In the genomic region with DNA sequence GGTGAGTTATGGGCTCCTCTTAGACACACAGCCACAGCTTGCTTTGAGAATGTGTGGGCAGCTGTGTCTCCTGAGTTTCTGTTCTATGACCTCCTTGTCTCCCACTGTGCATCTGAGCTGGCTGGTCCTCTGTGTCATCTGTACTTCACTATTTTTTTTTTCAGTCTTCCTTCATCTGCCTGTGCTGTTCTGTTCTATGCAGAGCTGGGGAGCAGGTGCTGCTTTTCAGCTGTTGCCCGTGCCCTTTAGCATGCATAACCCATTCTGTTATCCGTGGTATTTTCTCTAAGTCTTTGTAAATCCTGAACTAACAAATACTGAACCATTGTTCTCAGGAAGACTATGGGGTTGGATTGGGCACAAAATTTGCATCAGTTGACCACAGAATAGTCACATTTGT, we compare ENCODE assay signal across 25 mouse cellular contexts.
A peak's percentile ranks its signal among the peaks of the same experiment; 100 is the strongest.
DNase-seq lines count a peak whose midpoint lies in the region; ATAC-seq and TF ChIP-seq lines count a peak whose summit lies in the region.
"Had no signal": no experiment of that assay in that cellular context is flagged by ENCODE, and none has a peak within 500 bp of the region (broad histone marks: within the 10 kb centered on the region; RNA-seq: fewer than 3 reads in every experiment).

No protein-coding gene starts in this region.

- peak; percentile 27; the same call in 1 of the 2 replicates for ATAC-seq in forebrain, embryonic 12.5 days (ENCODE audit: low FRiP score)
- no peak for ATAC-seq in forebrain, embryonic 15.5 days (replicated peaks)
- ATAC-seq in midbrain, embryonic 12.5 days (ENCODE audit: low FRiP score, low read depth) = peak; percentile 52
- no peak for ATAC-seq in midbrain, postnatal 0 days (ENCODE audit: low FRiP score)
- peak; percentile 30; the same call in 1 of the 2 replicates for ATAC-seq in embryonic facial prominence, embryonic 11.5 days (replicated peaks; ENCODE audit: insufficient number of reproducible peaks, low FRiP score, low TSS enrichment, low read depth)
- ATAC-seq: CD4-positive, CD25-positive, alpha-beta regulatory T cell, adult 4 months; intestine, postnatal 0 days had no signal

- H3K9ac ChIP-seq in forebrain, embryonic 12.5 days = no peak overlapping the region
- H3K9ac ChIP-seq in forebrain, embryonic 15.5 days (replicated peaks) = no peak overlapping the region
- no peak overlapping the region for H3K9ac ChIP-seq in midbrain, embryonic 12.5 days (replicated peaks)
- H3K9ac ChIP-seq in midbrain, postnatal 0 days (replicated peaks; ENCODE audit: low read length, poor library complexity, severe bottlenecking) = no peak overlapping the region
- no peak overlapping the region for H3K9ac ChIP-seq in embryonic facial prominence, embryonic 11.5 days (replicated peaks; ENCODE audit: low read length)
- H3K9ac ChIP-seq in heart, adult 2 months (ENCODE audit: low read depth, low read length) = no peak overlapping the region
- H3K9ac ChIP-seq: embryonic facial prominence, embryonic 12.5 days; heart, embryonic 12.5 days; hindbrain, embryonic 12.5 days; liver, embryonic 15.5 days; lung, embryonic 15.5 days had no signal

- no peak overlapping the region for H3K27ac ChIP-seq in forebrain, embryonic 12.5 days
- no peak overlapping the region for H3K27ac ChIP-seq in forebrain, embryonic 15.5 days (replicated peaks)
- no peak overlapping the region; the same call in 1 of the 2 replicates for H3K27ac ChIP-seq in midbrain, embryonic 12.5 days (replicated peaks)
- no peak overlapping the region for H3K27ac ChIP-seq in midbrain, postnatal 0 days (ENCODE audit: low read depth, low read length)
- no peak overlapping the region for H3K27ac ChIP-seq in embryonic facial prominence, embryonic 11.5 days (replicated peaks; ENCODE audit: low read depth, low read length)
- no peak overlapping the region for H3K27ac ChIP-seq in heart, adult 2 months
- H3K27ac ChIP-seq: embryonic facial prominence, embryonic 12.5 days; gastrocnemius, adult 2 months; hindbrain, embryonic 12.5 days; liver, embryonic 15.5 days; lung, embryonic 15.5 days; stomach, postnatal 0 days had no signal

- H3K27me3 ChIP-seq in forebrain, embryonic 12.5 days = no peaks in the 10 kb centered on the region
- no peaks in the 10 kb centered on the region for H3K27me3 ChIP-seq in forebrain, embryonic 15.5 days
- H3K27me3 ChIP-seq in midbrain, embryonic 12.5 days = no peaks in the 10 kb centered on the region
- H3K27me3 ChIP-seq in midbrain, postnatal 0 days (ENCODE audit: insufficient read depth, low read length) = no peaks in the 10 kb centered on the region
- H3K27me3 ChIP-seq in embryonic facial prominence, embryonic 11.5 days (ENCODE audit: control insufficient read depth, insufficient read depth, low read length) = no peaks in the 10 kb centered on the region
- no peaks in the 10 kb centered on the region for H3K27me3 ChIP-seq in myocyte (ENCODE audit: control insufficient read depth, insufficient read depth, insufficient read length)
- H3K27me3 ChIP-seq in heart, adult 2 months (ENCODE audit: control insufficient read depth, insufficient read depth, low read length) = no peaks in the 10 kb centered on the region
- H3K27me3 ChIP-seq: embryonic facial prominence, embryonic 12.5 days; heart, embryonic 12.5 days; hindbrain, embryonic 12.5 days; liver, embryonic 15.5 days; lung, embryonic 15.5 days; megakaryocyte, embryonic 14.5 days had no signal

- H3K9me3 ChIP-seq in forebrain, embryonic 12.5 days = no peaks in the 10 kb centered on the region
- no peaks in the 10 kb centered on the region for H3K9me3 ChIP-seq in forebrain, embryonic 15.5 days
- no peaks in the 10 kb centered on the region for H3K9me3 ChIP-seq in midbrain, embryonic 12.5 days
- H3K9me3 ChIP-seq in midbrain, postnatal 0 days (ENCODE audit: low read length) = no peaks in the 10 kb centered on the region
- no peaks in the 10 kb centered on the region for H3K9me3 ChIP-seq in embryonic facial prominence, embryonic 11.5 days (replicated peaks; ENCODE audit: control insufficient read depth, low read length)
- H3K9me3 ChIP-seq: embryonic facial prominence, embryonic 12.5 days; heart, embryonic 12.5 days; hindbrain, embryonic 12.5 days; liver, embryonic 15.5 days; lung, embryonic 15.5 days had no signal

- DNase-seq in midbrain, postnatal 0 days (ENCODE audit: low spot score) = no peak
- no peak for DNase-seq in embryonic facial prominence, embryonic 11.5 days (ENCODE audit: low spot score)
- no peak for DNase-seq in heart, adult 2 months
- DNase-seq: adrenal gland, postnatal 25 days; cerebellum, adult 9-10 months; gastrocnemius, adult 2 months; heart, postnatal 10 days; kidney, postnatal 36 days; liver; lung, postnatal 36 days; thymus, adult 2 months; thymus, postnatal 4 days had no signal

- H3K4me3 ChIP-seq in forebrain, embryonic 12.5 days (replicated peaks) = no peak overlapping the region
- no peak overlapping the region for H3K4me3 ChIP-seq in forebrain, embryonic 15.5 days
- no peak overlapping the region for H3K4me3 ChIP-seq in midbrain, embryonic 12.5 days
- H3K4me3 ChIP-seq in midbrain, postnatal 0 days (ENCODE audit: low read depth, low read length) = no peak overlapping the region
- no peak overlapping the region for H3K4me3 ChIP-seq in embryonic facial prominence, embryonic 11.5 days (ENCODE audit: low read depth, low read length)
- H3K4me3 ChIP-seq in myocyte = no peak overlapping the region
- no peak overlapping the region for H3K4me3 ChIP-seq in heart, adult 2 months
- H3K4me3 ChIP-seq: embryonic facial prominence, embryonic 12.5 days; heart, embryonic 12.5 days; hindbrain, embryonic 12.5 days; liver, embryonic 15.5 days; lung, embryonic 15.5 days; megakaryocyte, embryonic 14.5 days had no signal

- no peak for TF ChIP-seq POLR2A in myocyte (IDR thresholded peaks at IDR 0.05; ENCODE audit: insufficient read length, low read depth)
- no peak for TF ChIP-seq POLR2A in heart, adult 2 months (IDR thresholded peaks at IDR 0.05; ENCODE audit: insufficient read depth, low read depth, low read length)

- intact Hi-C loops in heart, adult 2 months (cut with DNase I) = no loop called here

- H3ac ChIP-seq in myocyte (ENCODE audit: control insufficient read depth, insufficient read length) = no peak overlapping the region

- no peak for TF ChIP-seq EP300 in heart, adult 2 months (IDR thresholded peaks at IDR 0.05; ENCODE audit: insufficient read depth, low read depth, low read length)

- no peak overlapping the region for H3K4me2 ChIP-seq in forebrain, embryonic 12.5 days
- no peak overlapping the region for H3K4me2 ChIP-seq in forebrain, embryonic 15.5 days (replicated peaks)
- no peak overlapping the region for H3K4me2 ChIP-seq in midbrain, embryonic 12.5 days (replicated peaks)
- H3K4me2 ChIP-seq in midbrain, postnatal 0 days (ENCODE audit: low read depth, low read length, poor library complexity, severe bottlenecking) = no peak overlapping the region
- H3K4me2 ChIP-seq in embryonic facial prominence, embryonic 11.5 days (ENCODE audit: low read depth, low read length) = no peak overlapping the region
- no peak overlapping the region for H3K4me2 ChIP-seq in myocyte (ENCODE audit: low read depth)
- H3K4me2 ChIP-seq: embryonic facial prominence, embryonic 12.5 days; heart, embryonic 12.5 days; hindbrain, embryonic 12.5 days; liver, embryonic 15.5 days; lung, embryonic 15.5 days had no signal

- H3K4me1 ChIP-seq in forebrain, embryonic 12.5 days = peaks cover 27% of the 10 kb centered on the region
- peaks cover 19% of the 10 kb centered on the region for H3K4me1 ChIP-seq in forebrain, embryonic 15.5 days
- peaks cover 25% of the 10 kb centered on the region for H3K4me1 ChIP-seq in midbrain, embryonic 12.5 days
- 0 out of 2 replicates have a peak, but pooled peaks cover 14% of the 10 kb centered on the region for H3K4me1 ChIP-seq in midbrain, postnatal 0 days (ENCODE audit: insufficient read depth, low read length)
- H3K4me1 ChIP-seq in embryonic facial prominence, embryonic 11.5 days (ENCODE audit: control insufficient read depth, insufficient read depth, low read length) = no peaks in the 10 kb centered on the region; the same call in 1 of the 2 replicates
- peaks cover 1% of the 10 kb centered on the region; the same call in 1 of the 2 replicates for H3K4me1 ChIP-seq in heart, adult 2 months (ENCODE audit: control insufficient read depth, insufficient read depth, low read length)
- H3K4me1 ChIP-seq: liver, embryonic 15.5 days had no signal

- TF ChIP-seq CTCF in midbrain, postnatal 0 days (IDR thresholded peaks at IDR 0.05) = no peak
- TF ChIP-seq CTCF in heart, adult 2 months (IDR thresholded peaks at IDR 0.05) = no peak

- H3K79me2 ChIP-seq in myocyte (ENCODE audit: control insufficient read depth, insufficient read depth) = no peaks in the 10 kb centered on the region
- H3K79me2 ChIP-seq in heart, adult 2 months (replicated peaks; ENCODE audit: control insufficient read depth, insufficient read depth, low read length) = no peaks in the 10 kb centered on the region

- WGBS in forebrain, embryonic 12.5 days = 50% methylated on average over 2 of the region's 2 CpGs
- 42% methylated on average over 2 of the region's 2 CpGs for WGBS in forebrain, embryonic 15.5 days
- WGBS in midbrain, embryonic 12.5 days = 31% methylated on average over 2 of the region's 2 CpGs
- 27% methylated on average over 2 of the region's 2 CpGs for WGBS in midbrain, postnatal 0 days
- WGBS in embryonic facial prominence, embryonic 11.5 days = 59% methylated on average over 2 of the region's 2 CpGs
- 89% methylated on average over 2 of the region's 2 CpGs for WGBS in heart, adult 2 months

- H3K36me3 ChIP-seq in forebrain, embryonic 12.5 days (replicated peaks) = no peaks in the 10 kb centered on the region
- no peaks in the 10 kb centered on the region for H3K36me3 ChIP-seq in forebrain, embryonic 15.5 days
- no peaks in the 10 kb centered on the region for H3K36me3 ChIP-seq in midbrain, embryonic 12.5 days
- H3K36me3 ChIP-seq in midbrain, postnatal 0 days (ENCODE audit: insufficient read depth, low read length) = no peaks in the 10 kb centered on the region
- no peaks in the 10 kb centered on the region for H3K36me3 ChIP-seq in embryonic facial prominence, embryonic 11.5 days (replicated peaks; ENCODE audit: control insufficient read depth, insufficient read depth, low read depth, low read length)
- no peaks in the 10 kb centered on the region for H3K36me3 ChIP-seq in myocyte (ENCODE audit: control insufficient read depth, insufficient read depth)
- H3K36me3 ChIP-seq in heart, adult 2 months (ENCODE audit: control insufficient read depth, insufficient read depth, low read length) = no peaks in the 10 kb centered on the region
- H3K36me3 ChIP-seq: embryonic facial prominence, embryonic 12.5 days; heart, embryonic 12.5 days; hindbrain, embryonic 12.5 days; liver, embryonic 15.5 days; lung, embryonic 15.5 days had no signal

TF ChIP-seq in myocyte, 11 proteins besides CTCF, POLR2A, EP300 and RAD21 (continues in another document):
- TF ChIP-seq USF1 (IDR thresholded peaks at IDR 0.05; ENCODE audit: low read depth) (no peak), REST (IDR thresholded peaks at IDR 0.05; ENCODE audit: insufficient read depth, insufficient read length) (no peak), MYOD1 (IDR thresholded peaks at IDR 0.05; ENCODE audit: control insufficient read depth in 1 of 3, insufficient read length in 2 of 3, low read depth in 2 of 3) (peak; percentile 78 to 93 (median 90)), MAX (IDR thresholded peaks at IDR 0.05; ENCODE audit: low read depth) (no peak), POLR2AphosphoS2 (IDR thresholded peaks at IDR 0.05; ENCODE audit: insufficient read length, low read depth) (no peak)

Comparison
In these comparisons a context has a peak if more than half of its experiments do, and no peak if none do; other contexts are left out.
1. ATAC-seq: peak in forebrain, embryonic 12.5 days (single experiment), midbrain, embryonic 12.5 days (single experiment) and embryonic facial prominence, embryonic 11.5 days (single experiment); none in forebrain, embryonic 15.5 days (single experiment) and midbrain, postnatal 0 days (single experiment).